In genomic region chr17:8130849-8131248, GRCm38 (mm10) we compare ENCODE assay signal across 13 mouse cellular contexts. TPM values are rescaled to one million over a fixed set of nuclear protein-coding genes. Genes with fewer than 3 reads are reported as not detected.
DNase-seq lines count a peak whose midpoint lies in the region; ATAC-seq and TF ChIP-seq lines count a peak whose summit lies in the region.
"Not testable (repeated sequence)": the region's sequence is repeated elsewhere in the genome, so short reads cannot be mapped to it uniquely, and the experiment has no call there.
"Had no signal": no experiment of that assay in that cellular context is flagged by ENCODE, and none has a peak within 500 bp of the region (broad histone marks: within the 10 kb centered on the region; RNA-seq: fewer than 3 reads in every experiment).

No protein-coding gene starts in this region.

- not testable (repeated sequence) for H3K9ac ChIP-seq in hindbrain, embryonic 15.5 days; hindbrain, embryonic 16.5 days (ENCODE audit: low read depth, low read length); hindbrain, postnatal 0 days (replicated peaks; ENCODE audit: low read length); kidney, embryonic 16.5 days (replicated peaks; ENCODE audit: low read length); kidney, postnatal 0 days (ENCODE audit: low read depth, low read length); liver, embryonic 16.5 days (ENCODE audit: low read depth, low read length); liver, postnatal 0 days (replicated peaks)

- not testable (repeated sequence) for H3K27me3 ChIP-seq in hindbrain, embryonic 15.5 days; hindbrain, embryonic 16.5 days (replicated peaks; ENCODE audit: control insufficient read depth, insufficient read depth, low read length); hindbrain, postnatal 0 days (ENCODE audit: insufficient read depth, low read length); kidney, embryonic 16.5 days (ENCODE audit: insufficient read depth, low read length); kidney, postnatal 0 days (ENCODE audit: insufficient read depth, low read length); liver, embryonic 16.5 days (ENCODE audit: control insufficient read depth, insufficient read depth, low read depth, low read length); liver, postnatal 0 days (ENCODE audit: insufficient read depth, low read length)

- H3K4me1 ChIP-seq in hindbrain, embryonic 15.5 days (replicated peaks); hindbrain, embryonic 16.5 days (ENCODE audit: control insufficient read depth, insufficient read depth, low read depth, low read length); hindbrain, postnatal 0 days (ENCODE audit: insufficient read depth, low read length); kidney, embryonic 16.5 days (ENCODE audit: insufficient read depth, low read length); kidney, postnatal 0 days (replicated peaks; ENCODE audit: insufficient read depth, low read length); liver, embryonic 16.5 days (ENCODE audit: control insufficient read depth, low read depth, low read length); liver, postnatal 0 days (ENCODE audit: insufficient read depth): not testable (repeated sequence)

- TF ChIP-seq CTCF in hindbrain, postnatal 0 days (IDR thresholded peaks at IDR 0.05; ENCODE audit: low read depth); kidney, postnatal 0 days (IDR thresholded peaks at IDR 0.05; ENCODE audit: low read depth); liver, postnatal 0 days (IDR thresholded peaks at IDR 0.05; ENCODE audit: low read depth): not testable (repeated sequence)

- peak; percentile 39; the same call in 1 of the 2 replicates for ATAC-seq in cerebellum, adult (ENCODE audit: insufficient number of reproducible peaks, low FRiP score, low TSS enrichment)
- 0 out of 2 replicates have a peak, but pooled peaks have one; percentile 42 for ATAC-seq in hindbrain, embryonic 15.5 days (ENCODE audit: low FRiP score, low read depth)
- peak; percentile 50; the same call in 1 of the 2 replicates for ATAC-seq in hindbrain, embryonic 16.5 days
- peak; percentile 77 for ATAC-seq in hindbrain, postnatal 0 days
- ATAC-seq in kidney, embryonic 16.5 days (ENCODE audit: low FRiP score, low TSS enrichment), result 0 out of 2 replicates have a peak, but pooled peaks have one; percentile 19
- ATAC-seq in kidney, postnatal 0 days (replicated peaks; ENCODE audit: low FRiP score, low read depth), result 0 out of 2 replicates have a peak, but pooled peaks have one; percentile 57
- ATAC-seq in liver, embryonic 16.5 days (ENCODE audit: low read depth), result peak; percentile 21; the same call in 1 of the 2 replicates
- ATAC-seq in liver, postnatal 0 days, result peak; percentile 23; the same call in 1 of the 2 replicates

- not testable (repeated sequence) for DNase-seq in hindbrain, postnatal 0 days (ENCODE audit: low spot score); kidney, postnatal 0 days (ENCODE audit: low spot score); liver, postnatal 0 days

- H3K4me2 ChIP-seq in hindbrain, embryonic 15.5 days; hindbrain, embryonic 16.5 days (ENCODE audit: low read length); hindbrain, postnatal 0 days (ENCODE audit: low read depth, low read length); kidney, embryonic 16.5 days (replicated peaks; ENCODE audit: low read depth, low read length); kidney, postnatal 0 days (ENCODE audit: low read length); liver, embryonic 16.5 days (ENCODE audit: low read depth, low read length); liver, postnatal 0 days (ENCODE audit: low read depth, low read length): not testable (repeated sequence)

- not testable (repeated sequence) for TF ChIP-seq EP300 in liver, postnatal 0 days (IDR thresholded peaks at IDR 0.05; ENCODE audit: low read depth)

- not testable (repeated sequence) for H3K9me3 ChIP-seq in hindbrain, embryonic 15.5 days; hindbrain, embryonic 16.5 days (ENCODE audit: control insufficient read depth, low read length); hindbrain, postnatal 0 days (ENCODE audit: low read length); kidney, embryonic 16.5 days (ENCODE audit: low read length); kidney, postnatal 0 days (replicated peaks; ENCODE audit: low read length); liver, embryonic 16.5 days (replicated peaks; ENCODE audit: control insufficient read depth, low read length); liver, postnatal 0 days (ENCODE audit: low read length)

- not testable (repeated sequence) for H3K36me3 ChIP-seq in hindbrain, embryonic 15.5 days; hindbrain, embryonic 16.5 days (ENCODE audit: control insufficient read depth, insufficient read depth, low read length); hindbrain, postnatal 0 days (ENCODE audit: insufficient read depth, low read length); kidney, embryonic 16.5 days (ENCODE audit: insufficient read depth, low read length); kidney, postnatal 0 days (ENCODE audit: insufficient read depth, low read length); liver, embryonic 16.5 days (ENCODE audit: control insufficient read depth, insufficient read depth); liver, postnatal 0 days (replicated peaks; ENCODE audit: insufficient read depth, low read length)

- H3K27ac ChIP-seq in hindbrain, embryonic 15.5 days (replicated peaks); hindbrain, embryonic 16.5 days (ENCODE audit: low read depth, low read length); hindbrain, postnatal 0 days; kidney, embryonic 16.5 days (ENCODE audit: low read length); kidney, postnatal 0 days; liver, embryonic 16.5 days (ENCODE audit: low read length); liver, postnatal 0 days (ENCODE audit: low read depth): not testable (repeated sequence)

- WGBS in hindbrain, embryonic 15.5 days, result no CpG with 5 or more reads among the region's 6 CpGs
- no CpG with 5 or more reads among the region's 6 CpGs for WGBS in hindbrain, embryonic 16.5 days
- no CpG with 5 or more reads among the region's 6 CpGs for WGBS in hindbrain, postnatal 0 days
- no CpG with 5 or more reads among the region's 6 CpGs for WGBS in kidney, embryonic 16.5 days
- WGBS in kidney, postnatal 0 days, result no CpG with 5 or more reads among the region's 6 CpGs
- WGBS in liver, embryonic 16.5 days (ENCODE audit: insufficient replicate concordance), result no CpG with 5 or more reads among the region's 6 CpGs
- WGBS in liver, postnatal 0 days (ENCODE audit: insufficient replicate concordance), result no CpG with 5 or more reads among the region's 6 CpGs

- not testable (repeated sequence) for H3K4me3 ChIP-seq in hindbrain, embryonic 15.5 days; hindbrain, embryonic 16.5 days (ENCODE audit: low read length); hindbrain, postnatal 0 days (ENCODE audit: low read length); kidney, embryonic 16.5 days (ENCODE audit: low read length); kidney, postnatal 0 days (replicated peaks; ENCODE audit: low read depth, low read length); liver, embryonic 16.5 days (ENCODE audit: low read depth, low read length); liver, postnatal 0 days (ENCODE audit: low read depth, low read length)

RNA-seq across cellular contexts. Expression of gene Gm49673, which starts 16.7 kb away (rescaled TPM):
- polyA plus RNA-seq in hindbrain, embryonic 15.5 days (2015; fragmentation: Nextera tagmentation; extraction: Ambion mirVana), result 0.57 TPM in 1 of 2 replicates, not detected in the other
- polyA plus RNA-seq in hindbrain, embryonic 16.5 days (2015; fragmentation: Nextera tagmentation; extraction: Ambion mirVana), result 0.50 TPM in 1 of 2 replicates, not detected in the other
- total RNA-seq in hindbrain, postnatal 0 days (2014; rRNA removed), result 1.6 and 6.0 TPM in 2 replicates
- 0.35 and 0.79 TPM in 2 replicates for polyA plus RNA-seq in hindbrain, postnatal 0 days (2015; fragmentation: Nextera tagmentation; extraction: Ambion mirVana)
- 0.22 and 0.31 TPM in 2 replicates for polyA plus RNA-seq in kidney, embryonic 16.5 days (2015; fragmentation: Nextera tagmentation; extraction: Ambion mirVana)
- 0.62 and 0.89 TPM in 2 replicates for polyA plus RNA-seq in kidney, postnatal 0 days (2015; fragmentation: Nextera tagmentation; extraction: Ambion mirVana)
- polyA plus RNA-seq in liver, embryonic 16.5 days (2015; fragmentation: Nextera tagmentation; extraction: Ambion mirVana), result not detected in 2 replicates
- polyA plus RNA-seq in liver, postnatal 0 days (2015; fragmentation: Nextera tagmentation; extraction: Ambion mirVana), result not detected in 2 replicates
- total RNA-seq: adrenal gland, adult 2 months; CH12.LX; G1E; MEL had no signal
- polyA plus RNA-seq: CD4-positive, CD25-positive, alpha-beta regulatory T cell, adult 4 months; G1E had no signal

RNA-seq across cellular contexts. Expression of gene Rnaset2a, which starts 17.0 kb away (rescaled TPM):
- 17.6 and 17.7 TPM in 2 replicates for polyA plus RNA-seq in hindbrain, embryonic 15.5 days (2015; fragmentation: Nextera tagmentation; extraction: Ambion mirVana)
- 18.2 and 19.4 TPM in 2 replicates for polyA plus RNA-seq in hindbrain, embryonic 16.5 days (2015; fragmentation: Nextera tagmentation; extraction: Ambion mirVana)
- total RNA-seq in hindbrain, postnatal 0 days (2014; rRNA removed), result 13.7 and 26.9 TPM in 2 replicates
- 24.0 and 25.4 TPM in 2 replicates for polyA plus RNA-seq in hindbrain, postnatal 0 days (2015; fragmentation: Nextera tagmentation; extraction: Ambion mirVana)
- polyA plus RNA-seq in kidney, embryonic 16.5 days (2015; fragmentation: Nextera tagmentation; extraction: Ambion mirVana), result 45.5 and 52.1 TPM in 2 replicates
- 92.4 and 98.7 TPM in 2 replicates for polyA plus RNA-seq in kidney, postnatal 0 days (2015; fragmentation: Nextera tagmentation; extraction: Ambion mirVana)
- 17.2 and 19.6 TPM in 2 replicates for polyA plus RNA-seq in liver, embryonic 16.5 days (2015; fragmentation: Nextera tagmentation; extraction: Ambion mirVana)
- 27.0 and 28.8 TPM in 2 replicates for polyA plus RNA-seq in liver, postnatal 0 days (2015; fragmentation: Nextera tagmentation; extraction: Ambion mirVana)

RNA-seq across cellular contexts. Expression of gene Fgfr1op, which starts 34.5 kb away (rescaled TPM):
- 27.8 and 28.6 TPM in 2 replicates for polyA plus RNA-seq in hindbrain, embryonic 15.5 days (2015; fragmentation: Nextera tagmentation; extraction: Ambion mirVana)
- polyA plus RNA-seq in hindbrain, embryonic 16.5 days (2015; fragmentation: Nextera tagmentation; extraction: Ambion mirVana), result 31.4 and 32.0 TPM in 2 replicates
- total RNA-seq in hindbrain, postnatal 0 days (2014; rRNA removed), result 11.8 and 17.3 TPM in 2 replicates
- polyA plus RNA-seq in hindbrain, postnatal 0 days (2015; fragmentation: Nextera tagmentation; extraction: Ambion mirVana), result 18.6 and 20.4 TPM in 2 replicates
- polyA plus RNA-seq in kidney, embryonic 16.5 days (2015; fragmentation: Nextera tagmentation; extraction: Ambion mirVana), result 42.5 and 44.4 TPM in 2 replicates
- 28.7 and 33.1 TPM in 2 replicates for polyA plus RNA-seq in kidney, postnatal 0 days (2015; fragmentation: Nextera tagmentation; extraction: Ambion mirVana)
- 9.3 and 9.9 TPM in 2 replicates for polyA plus RNA-seq in liver, embryonic 16.5 days (2015; fragmentation: Nextera tagmentation; extraction: Ambion mirVana)
- 8.2 and 8.5 TPM in 2 replicates for polyA plus RNA-seq in liver, postnatal 0 days (2015; fragmentation: Nextera tagmentation; extraction: Ambion mirVana)

Comparison
In these comparisons a context has a peak if more than half of its experiments do, and no peak if none do; other contexts are left out.
1. ATAC-seq: peak in every context shown above with its lines; median percentile 77 in hindbrain, postnatal 0 days; 57 in kidney, postnatal 0 days; 50 in hindbrain, embryonic 16.5 days; 42 in hindbrain, embryonic 15.5 days; 39 in cerebellum, adult; 23 in liver, postnatal 0 days; 21 in liver, embryonic 16.5 days; 19 in kidney, embryonic 16.5 days.